Comparison of ENCODE assay signal across 8 mouse cellular contexts in the genomic region with DNA sequence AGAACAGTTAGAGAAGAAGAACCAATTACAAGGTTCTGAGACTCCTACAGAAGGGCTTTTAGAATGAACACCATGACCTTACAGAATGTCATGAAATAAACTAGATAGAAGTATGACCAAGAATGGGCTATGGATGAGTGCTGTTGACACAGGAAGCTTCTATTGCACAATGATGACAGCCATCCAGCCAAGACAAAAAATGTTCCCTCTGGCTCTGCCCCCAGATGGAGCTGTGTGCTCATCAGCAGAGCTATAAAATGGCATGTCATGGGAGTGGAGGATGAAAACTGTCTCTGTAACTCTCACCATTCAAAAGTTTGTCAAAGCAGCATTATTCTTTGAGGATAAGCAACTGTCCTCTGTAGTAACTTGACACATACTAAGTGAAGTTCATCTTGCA.
DNase-seq lines count a peak whose midpoint lies in the region; ATAC-seq and TF ChIP-seq lines count a peak whose summit lies in the region.

No protein-coding gene starts in this region.

- peak; percentile 57 for TF ChIP-seq CTCF in intestine, postnatal 0 days (IDR thresholded peaks at IDR 0.05; ENCODE audit: low read depth)
- peak; percentile 73 for TF ChIP-seq CTCF in heart, postnatal 0 days (IDR thresholded peaks at IDR 0.05; ENCODE audit: low read depth)

- H3K36me3 ChIP-seq in intestine, postnatal 0 days (ENCODE audit: control insufficient read depth, insufficient read depth), result no peaks in the 10 kb centered on the region
- H3K36me3 ChIP-seq in intestine, embryonic 16.5 days (ENCODE audit: control insufficient read depth, insufficient read depth, low read length), result no peaks in the 10 kb centered on the region
- no peaks in the 10 kb centered on the region for H3K36me3 ChIP-seq in heart, postnatal 0 days (replicated peaks; ENCODE audit: control insufficient read depth, insufficient read depth, low read length)
- H3K36me3 ChIP-seq in hindbrain, embryonic 13.5 days, result no peaks in the 10 kb centered on the region

- H3K9ac ChIP-seq in intestine, postnatal 0 days (ENCODE audit: low read depth, low read length), result no peak overlapping the region
- H3K9ac ChIP-seq in intestine, embryonic 16.5 days (ENCODE audit: low read depth, low read length), result no peak overlapping the region
- H3K9ac ChIP-seq in heart, postnatal 0 days (replicated peaks; ENCODE audit: low read depth, low read length), result no peak overlapping the region
- no peak overlapping the region for H3K9ac ChIP-seq in hindbrain, embryonic 13.5 days

- no peaks in the 10 kb centered on the region for H3K27me3 ChIP-seq in intestine, postnatal 0 days (replicated peaks; ENCODE audit: control insufficient read depth, insufficient read depth, low read length)
- no peaks in the 10 kb centered on the region for H3K27me3 ChIP-seq in intestine, embryonic 16.5 days (replicated peaks; ENCODE audit: control insufficient read depth, insufficient read depth, low read length)
- H3K27me3 ChIP-seq in heart, postnatal 0 days (ENCODE audit: control insufficient read depth, insufficient read depth, low read length), result no peaks in the 10 kb centered on the region
- no peaks in the 10 kb centered on the region for H3K27me3 ChIP-seq in hindbrain, embryonic 13.5 days

- DNase-seq in 416B (ENCODE audit: low read depth) (peak; percentile 92), adipocyte (ENCODE audit: low spot score) (peak; percentile 93)
- peak; percentile 42 for DNase-seq in heart, postnatal 0 days (ENCODE audit: low spot score)

- H3K4me2 ChIP-seq in intestine, postnatal 0 days (replicated peaks; ENCODE audit: low read depth), result no peak overlapping the region
- H3K4me2 ChIP-seq in intestine, embryonic 16.5 days (ENCODE audit: low read depth, low read length), result no peak overlapping the region
- no peak overlapping the region for H3K4me2 ChIP-seq in heart, postnatal 0 days (ENCODE audit: low read depth, low read length)
- no peak overlapping the region for H3K4me2 ChIP-seq in hindbrain, embryonic 13.5 days

- no peak overlapping the region for H3K4me3 ChIP-seq in intestine, postnatal 0 days (ENCODE audit: low read depth, low read length)
- H3K4me3 ChIP-seq in intestine, embryonic 16.5 days (ENCODE audit: low read length), result no peak overlapping the region
- no peak overlapping the region for H3K4me3 ChIP-seq in heart, postnatal 0 days (ENCODE audit: low read depth, low read length)
- H3K4me3 ChIP-seq in hindbrain, embryonic 13.5 days, result no peak overlapping the region

- H3K9me3 ChIP-seq in intestine, postnatal 0 days (ENCODE audit: control insufficient read depth), result no peaks in the 10 kb centered on the region
- no peaks in the 10 kb centered on the region for H3K9me3 ChIP-seq in intestine, embryonic 16.5 days (ENCODE audit: control insufficient read depth, low read length)
- no peaks in the 10 kb centered on the region for H3K9me3 ChIP-seq in heart, postnatal 0 days (replicated peaks; ENCODE audit: control insufficient read depth, low read length)
- H3K9me3 ChIP-seq in hindbrain, embryonic 13.5 days, result no peaks in the 10 kb centered on the region

- ATAC-seq in intestine, postnatal 0 days, result no peak
- no peak for ATAC-seq in intestine, embryonic 16.5 days
- ATAC-seq in heart, postnatal 0 days (ENCODE audit: insufficient read depth, low read depth), result peak; percentile 47; the same call in 1 of the 2 replicates
- peak; percentile 99 for ATAC-seq in megakaryocyte progenitor cell, adult 5-6 weeks (replicated peaks; ENCODE audit: poor library complexity)
- no peak; the same call in 1 of the 2 replicates for ATAC-seq in erythroblast, adult 5-6 weeks (replicated peaks; ENCODE audit: low FRiP score, poor library complexity, severe bottlenecking)
- no peak for ATAC-seq in hindbrain, embryonic 13.5 days (ENCODE audit: low FRiP score)

- H3K4me1 ChIP-seq in intestine, postnatal 0 days (replicated peaks; ENCODE audit: control insufficient read depth, insufficient read depth, low read length), result no peaks in the 10 kb centered on the region
- no peaks in the 10 kb centered on the region for H3K4me1 ChIP-seq in intestine, embryonic 16.5 days (ENCODE audit: control insufficient read depth, insufficient read depth, low read length)
- no peaks in the 10 kb centered on the region for H3K4me1 ChIP-seq in heart, postnatal 0 days (ENCODE audit: control insufficient read depth, insufficient read depth)
- H3K4me1 ChIP-seq in hindbrain, embryonic 13.5 days (replicated peaks), result no peaks in the 10 kb centered on the region

- no peak for TF ChIP-seq EP300 in heart, postnatal 0 days (IDR thresholded peaks at IDR 0.05; ENCODE audit: low read depth)

- no peak overlapping the region for H3K27ac ChIP-seq in intestine, postnatal 0 days (ENCODE audit: low read depth, low read length)
- no peak overlapping the region for H3K27ac ChIP-seq in intestine, embryonic 16.5 days (ENCODE audit: low read length)
- H3K27ac ChIP-seq in heart, postnatal 0 days (ENCODE audit: low read depth), result no peak overlapping the region
- H3K27ac ChIP-seq in hindbrain, embryonic 13.5 days, result no peak overlapping the region

Comparison
In these comparisons a context has a peak if more than half of its experiments do, and no peak if none do; other contexts are left out.
1. ATAC-seq: peak in heart, postnatal 0 days (single experiment) and megakaryocyte progenitor cell, adult 5-6 weeks (single experiment); none in intestine, postnatal 0 days (single experiment), intestine, embryonic 16.5 days (single experiment), erythroblast, adult 5-6 weeks (single experiment) and hindbrain, embryonic 13.5 days (single experiment).
2. DNase-seq: peak in every context shown above with its lines; median percentile 93 in adipocyte; 92 in 416B; 42 in heart, postnatal 0 days.